Mouse (Mus musculus) C2C12 (cell line): ENCODE measurements around the gene Akap7.

Experiments
- CTCF ChIP-seq: IDR thresholded peaks from one replicate; pipeline ENCODE4 v1.5.1; 2011; ENCODE audit not compliant: control insufficient read depth, insufficient read depth, insufficient read length
- MAX ChIP-seq: IDR thresholded peaks from one replicate; pipeline ENCODE4 v1.6.1; 2011; ENCODE audit warnings: mild to moderate bottlenecking, control low read depth

- TF ChIP-seq CTCF (no peak), MAX (no peak)
Measured at GRCm38 (mm10) chr10:25318405-25318804, 10.7 kb upstream of the Akap7 start.
